Mouse (Mus musculus) liver (tissue): ENCODE measurements around the gene Guca1a.
"Not testable (repeated sequence)": the region's sequence is repeated elsewhere in the genome, so short reads cannot be mapped to it uniquely, and the experiment has no call there.

Experiments
- DNase-seq: peaks from one replicate; pipeline ENCODE4 v3.0.0-alpha.2; 2020; ENCODE audit warnings: mixed read lengths

The Guca1a gene

GRCm38 (mm10) chr17:47409897-47410861 lies 9.8 kb upstream of the Guca1a start:
- DNase-seq = not testable (repeated sequence)

- DNase-seq = peak; percentile 61
Observed at GRCm38 (mm10) chr17:47408558-47408898, 8.1 kb upstream of the Guca1a start.

GRCm38 (mm10) chr17:47407717-47408557 lies 7.6 kb upstream of the Guca1a start:
- DNase-seq = no peak

GRCm38 (mm10) chr17:47399091-47399490 lies 1.3 kb downstream of the Guca1a start:
- no peak for DNase-seq

GRCm38 (mm10) chr17:47395376-47395913 lies 4.9 kb downstream of the Guca1a start:
- DNase-seq = peak; percentile 77

- no peak for DNase-seq
Observed at GRCm38 (mm10) chr17:47394223-47394869, 6.0 kb downstream of the Guca1a start.

GRCm38 (mm10) chr17:47386649-47387048 lies 13.7 kb downstream of the Guca1a start:
- peak; percentile 72 for DNase-seq

- DNase-seq = no peak
Observed at GRCm38 (mm10) chr17:47385145-47385544, 15.2 kb downstream of the Guca1a start, which contains the start of gene Guca1b. Guca1b (plus strand) TSS chr17:47385393.

GRCm38 (mm10) chr17:47384064-47384463 lies 16.3 kb downstream of the Guca1a start:
- no peak for DNase-seq

- DNase-seq = no peak
Observed at GRCm38 (mm10) chr17:47383266-47383665, 17.1 kb downstream of the Guca1a start.

GRCm38 (mm10) chr17:47381917-47382316 lies 18.5 kb downstream of the Guca1a start:
- no peak for DNase-seq

GRCm38 (mm10) chr17:47378133-47378532 lies 22.3 kb downstream of the Guca1a start:
- no peak for DNase-seq

- no peak for DNase-seq
Observed at GRCm38 (mm10) chr17:47376779-47377280, 23.6 kb downstream of the Guca1a start.

GRCm38 (mm10) chr17:47373991-47374390 lies 26.4 kb downstream of the Guca1a start:
- no peak for DNase-seq

- peak; percentile 68 for DNase-seq
Observed at GRCm38 (mm10) chr17:47371451-47371850, 28.9 kb downstream of the Guca1a start.

GRCm38 (mm10) chr17:47369087-47369443 lies 31.3 kb downstream of the Guca1a start:
- peak; percentile 11 for DNase-seq

GRCm38 (mm10) chr17:47368401-47369086 lies 31.8 kb downstream of the Guca1a start, which contains the start of gene Mrps10:
Mrps10 (plus strand) TSS chr17:47368887.
- DNase-seq = peak; percentile 86

GRCm38 (mm10) chr17:47361343-47361742 lies 39.0 kb downstream of the Guca1a start:
- no peak for DNase-seq

- peak; percentile 76 for DNase-seq
Observed at GRCm38 (mm10) chr17:47359964-47360363, 40.4 kb downstream of the Guca1a start.

GRCm38 (mm10) chr17:47349721-47350319 lies 50.6 kb downstream of the Guca1a start:
- DNase-seq = no peak
